Mouse (Mus musculus) embryonic fibroblast, embryonic 13.5 days (primary cell): ENCODE data around the gene Nacc2.

Experiments used
- CTCF ChIP-seq: IDR thresholded peaks from 2 replicates; pipeline ENCODE4 v1.5.1; 2011; ENCODE audit warnings: mild to moderate bottlenecking, control low read depth, low read length, moderate library complexity, borderline replicate concordance; ENCODE audit not compliant: insufficient read depth
- POLR2A ChIP-seq: IDR thresholded peaks from 2 replicates; pipeline ENCODE4 v1.6.1; 2011; ENCODE audit warnings: low read depth, mild to moderate bottlenecking, control low read depth, low read length, moderate library complexity

DNA sequence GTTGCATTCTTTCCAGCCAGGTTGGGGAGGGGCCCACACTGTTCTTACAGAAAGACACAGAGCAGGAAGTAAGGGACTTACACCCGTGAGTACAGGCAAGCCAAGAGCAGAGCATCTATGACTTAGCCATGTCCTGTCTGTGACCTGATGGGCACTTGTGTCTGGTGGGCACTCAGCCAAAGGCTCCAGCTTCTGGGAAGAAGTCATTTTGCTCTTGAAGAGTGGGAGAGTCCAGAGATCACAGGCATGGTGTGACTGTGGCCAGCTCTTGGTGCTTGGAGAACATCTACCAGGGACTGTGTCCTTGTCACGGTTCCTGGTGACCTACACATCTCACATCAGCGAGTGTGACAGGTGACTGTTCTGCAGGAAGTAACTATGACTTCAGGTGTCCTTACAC, 32.7 kb upstream of the Nacc2 start:
- no peak for TF ChIP-seq CTCF
- no peak for TF ChIP-seq POLR2A
